Mouse (Mus musculus) ovary, postnatal 14 days (tissue): ENCODE results near the gene Pdzd7.
"Not testable (repeated sequence)": the region's sequence is repeated elsewhere in the genome, so short reads cannot be mapped to it uniquely, and the experiment has no call there.

Source experiments
- DNase-seq: peaks from one replicate; pipeline ENCODE4 v3.0.0; 2022; ENCODE audit warnings: low spot score

Gene Pdzd7

GRCm38 (mm10) chr19:45058113-45058839, 12.8 kb upstream of the Pdzd7 start:
- peak; percentile 90 for DNase-seq

GRCm38 (mm10) chr19:45057724-45058112, 12.2 kb upstream of the Pdzd7 start:
- no peak for DNase-seq

GRCm38 (mm10) chr19:45056908-45057698, 11.6 kb upstream of the Pdzd7 start:
- DNase-seq: no peak

GRCm38 (mm10) chr19:45056364-45056763, 10.8 kb upstream of the Pdzd7 start:
- peak; percentile 41 for DNase-seq

GRCm38 (mm10) chr19:45054892-45055690, 9.6 kb upstream of the Pdzd7 start:
- no peak for DNase-seq

- DNase-seq: no peak
Observed at GRCm38 (mm10) chr19:45053451-45053850, 7.9 kb upstream of the Pdzd7 start.

GRCm38 (mm10) chr19:45049523-45049922, 4.0 kb upstream of the Pdzd7 start:
- no peak for DNase-seq

GRCm38 (mm10) chr19:45048644-45049365, 3.3 kb upstream of the Pdzd7 start:
- no peak for DNase-seq

- no peak for DNase-seq
Observed at GRCm38 (mm10) chr19:45047935-45048643, 2.6 kb upstream of the Pdzd7 start.

- DNase-seq: peak; percentile 94
Observed at GRCm38 (mm10) chr19:45047417-45047934, 2.0 kb upstream of the Pdzd7 start, which contains the start of gene Sfxn3. Gene Sfxn3, plus strand, starts transcription at chr19:45047503.

- DNase-seq: peak; percentile 64
Observed at GRCm38 (mm10) chr19:45046523-45047321, 1.2 kb upstream of the Pdzd7 start.

GRCm38 (mm10) chr19:45045236-45045635, 281 bp downstream of the Pdzd7 start:
- no peak for DNase-seq

- no peak for DNase-seq
Observed at GRCm38 (mm10) chr19:45044389-45044927, 1.1 kb downstream of the Pdzd7 start.

- DNase-seq: no peak
Observed at GRCm38 (mm10) chr19:45040214-45040613, 5.3 kb downstream of the Pdzd7 start.

- not testable (repeated sequence) for DNase-seq
Observed at GRCm38 (mm10) chr19:45038198-45038597, 7.3 kb downstream of the Pdzd7 start.

GRCm38 (mm10) chr19:45036867-45037266, 8.7 kb downstream of the Pdzd7 start:
- DNase-seq: no peak

GRCm38 (mm10) chr19:45032570-45033332, 12.8 kb downstream of the Pdzd7 start:
- no peak for DNase-seq

- peak; percentile 75 for DNase-seq
Observed at GRCm38 (mm10) chr19:45031780-45032179, 13.7 kb downstream of the Pdzd7 start.
